Mouse (Mus musculus) ES-E14 (cell line): Measurements from ENCODE around the gene Gart.

Experiments used
- HCFC1 ChIP-seq: IDR thresholded peaks from 2 replicates; pipeline ENCODE4 v1.6.1; 2012; ENCODE audit warnings: low read length, inconsistent platforms, borderline replicate concordance; ENCODE audit not compliant: insufficient read depth
- ZNF384 ChIP-seq: IDR thresholded peaks from 2 replicates; pipeline ENCODE4 v1.6.1; 2012; ENCODE audit warnings: low read depth, low read length, inconsistent platforms

DNA sequence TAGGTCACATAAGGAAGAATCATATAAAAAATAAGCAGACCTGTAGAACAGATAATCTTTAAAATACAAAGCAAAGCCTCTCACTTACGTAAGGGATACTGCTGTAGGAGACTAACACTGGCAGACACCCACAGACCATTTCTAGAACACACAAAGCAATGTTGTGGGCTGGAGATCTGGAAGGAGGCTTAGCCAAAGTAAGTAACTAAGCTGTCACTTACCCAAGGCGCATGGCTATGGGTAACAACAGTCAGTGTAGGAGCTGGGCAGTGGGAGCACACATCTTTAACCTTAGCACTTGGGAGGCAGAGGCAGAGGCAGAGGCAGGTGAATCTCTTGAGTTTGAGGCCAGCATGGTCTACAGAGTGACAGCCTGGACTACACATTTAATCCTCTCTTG lies 7.1 kb downstream of the Gart start:
- TF ChIP-seq ZNF384 (no peak), HCFC1 (no peak)
